ENCODE assay signal across 28 mouse cellular contexts in genomic region chr14:28240111-28240510, GRCm38 (mm10).
DNase-seq lines count a peak whose midpoint lies in the region; ATAC-seq and TF ChIP-seq lines count a peak whose summit lies in the region.
"Had no signal": no experiment of that assay in that cellular context is flagged by ENCODE, and none has a peak within 500 bp of the region (broad histone marks: within the 10 kb centered on the region; RNA-seq: fewer than 3 reads in every experiment).

No protein-coding gene starts in this region.

- H3K36me3 ChIP-seq in kidney, embryonic 14.5 days (ENCODE audit: control insufficient read depth, insufficient read depth, low read length): no peaks in the 10 kb centered on the region
- H3K36me3 ChIP-seq in embryonic facial prominence, embryonic 12.5 days: no peaks in the 10 kb centered on the region
- no peaks in the 10 kb centered on the region for H3K36me3 ChIP-seq in limb, embryonic 14.5 days (ENCODE audit: control insufficient read depth, insufficient read depth, low read length)
- H3K36me3 ChIP-seq: embryonic facial prominence, embryonic 15.5 days; heart, embryonic 12.5 days; liver, embryonic 15.5 days; midbrain, embryonic 10.5 days; midbrain, embryonic 15.5 days; neural tube, embryonic 15.5 days had no signal

- H3K4me1 ChIP-seq in kidney, embryonic 14.5 days (ENCODE audit: control insufficient read depth, insufficient read depth, low read length): peaks cover 4% of the 10 kb centered on the region; the same call in 1 of the 2 replicates
- H3K4me1 ChIP-seq in embryonic facial prominence, embryonic 12.5 days: peaks cover 14% of the 10 kb centered on the region; the same call in 1 of the 2 replicates
- H3K4me1 ChIP-seq in limb, embryonic 14.5 days (ENCODE audit: control insufficient read depth, insufficient read depth, low read length): no peaks in the 10 kb centered on the region
- H3K4me1 ChIP-seq: embryonic facial prominence, embryonic 15.5 days; forebrain, embryonic 13.5 days; liver, embryonic 15.5 days; midbrain, embryonic 10.5 days; midbrain, embryonic 15.5 days; neural tube, embryonic 15.5 days had no signal

- H3K27ac ChIP-seq in kidney, embryonic 14.5 days (ENCODE audit: low read depth, low read length): no peak overlapping the region
- 0 out of 2 replicates have a peak overlapping the region, but pooled peaks have one; percentile 50 for H3K27ac ChIP-seq in embryonic facial prominence, embryonic 12.5 days
- no peak overlapping the region for H3K27ac ChIP-seq in limb, embryonic 14.5 days (replicated peaks; ENCODE audit: low read depth, low read length)
- H3K27ac ChIP-seq: embryonic facial prominence, embryonic 15.5 days; forebrain, embryonic 13.5 days; gastrocnemius, adult 2 months; heart, adult 2 months; hindbrain, embryonic 14.5 days; liver, embryonic 15.5 days; midbrain, embryonic 10.5 days; midbrain, embryonic 15.5 days; neural tube, embryonic 15.5 days; stomach, postnatal 0 days had no signal

- H3K27me3 ChIP-seq in kidney, embryonic 14.5 days (ENCODE audit: control insufficient read depth, insufficient read depth, low read length): no peaks in the 10 kb centered on the region
- H3K27me3 ChIP-seq in embryonic facial prominence, embryonic 12.5 days: no peaks in the 10 kb centered on the region
- no peaks in the 10 kb centered on the region for H3K27me3 ChIP-seq in limb, embryonic 14.5 days (ENCODE audit: control insufficient read depth, insufficient read depth, low read length)
- H3K27me3 ChIP-seq: embryonic facial prominence, embryonic 15.5 days; heart, embryonic 12.5 days; liver, embryonic 15.5 days; midbrain, embryonic 15.5 days; neural tube, embryonic 15.5 days had no signal

- H3K9ac ChIP-seq in kidney, embryonic 14.5 days (ENCODE audit: low read depth, low read length): no peak overlapping the region
- H3K9ac ChIP-seq in embryonic facial prominence, embryonic 12.5 days: no peak overlapping the region
- no peak overlapping the region for H3K9ac ChIP-seq in limb, embryonic 14.5 days (ENCODE audit: low read depth, low read length, severe bottlenecking)
- H3K9ac ChIP-seq: embryonic facial prominence, embryonic 15.5 days; forebrain, embryonic 13.5 days; heart, embryonic 12.5 days; hindbrain, embryonic 14.5 days; liver, embryonic 15.5 days; lung, embryonic 14.5 days; midbrain, embryonic 15.5 days; neural tube, embryonic 15.5 days had no signal

- 21% methylated on average over 3 of the region's 3 CpGs for WGBS in kidney, embryonic 14.5 days
- 22% methylated on average over 3 of the region's 3 CpGs for WGBS in embryonic facial prominence, embryonic 12.5 days
- WGBS in limb, embryonic 14.5 days: 10% methylated on average over 3 of the region's 3 CpGs

- H3K4me3 ChIP-seq in kidney, embryonic 14.5 days (ENCODE audit: low read length): no peak overlapping the region
- no peak overlapping the region for H3K4me3 ChIP-seq in embryonic facial prominence, embryonic 12.5 days
- H3K4me3 ChIP-seq in limb, embryonic 14.5 days (replicated peaks; ENCODE audit: low read length): no peak overlapping the region
- H3K4me3 ChIP-seq: embryonic facial prominence, embryonic 15.5 days; forebrain, embryonic 13.5 days; gastrocnemius, adult 2 months; heart, adult 2 months; heart, embryonic 12.5 days; liver, embryonic 15.5 days; midbrain, embryonic 10.5 days; midbrain, embryonic 15.5 days; neural tube, embryonic 15.5 days had no signal

- TF ChIP-seq POLR2A in limb, embryonic 14.5 days (IDR thresholded peaks at IDR 0.05; ENCODE audit: borderline replicate concordance, extremely low read depth, insufficient read depth, insufficient read length): no peak

- H3K4me2 ChIP-seq in kidney, embryonic 14.5 days (replicated peaks; ENCODE audit: low read depth, low read length): no peak overlapping the region
- H3K4me2 ChIP-seq in embryonic facial prominence, embryonic 12.5 days (replicated peaks): no peak overlapping the region
- H3K4me2 ChIP-seq in limb, embryonic 14.5 days (replicated peaks; ENCODE audit: low read depth, low read length, severe bottlenecking): no peak overlapping the region
- H3K4me2 ChIP-seq: embryonic facial prominence, embryonic 15.5 days; forebrain, embryonic 13.5 days; heart, embryonic 12.5 days; hindbrain, embryonic 14.5 days; liver, embryonic 15.5 days; lung, embryonic 14.5 days; midbrain, embryonic 15.5 days; neural tube, embryonic 15.5 days had no signal

- no peak for DNase-seq in kidney, adult 11 months
- DNase-seq in NIH3T3 (ENCODE audit: low read depth): peak; percentile 13
- DNase-seq in limb, embryonic 14.5 days (ENCODE audit: low spot score): peak; percentile 22
- DNase-seq in retina, postnatal 1 day: no peak
- no peak for DNase-seq in lung, postnatal 14 days
- DNase-seq: cerebellum, adult 8-10 months; cerebellum, postnatal 25 days; gastrocnemius, adult 2 months; gastrocnemius, postnatal 36 days; heart, adult 2 months; heart, postnatal 4 days; kidney, adult 18-20 months; kidney, postnatal 4 days; lung, embryonic 14.5 days; right cerebral cortex, postnatal 4 days; thymus, adult 18-20 months; thymus, postnatal 36 days had no signal

- H3K9me3 ChIP-seq in kidney, embryonic 14.5 days (ENCODE audit: control insufficient read depth, low read length): no peaks in the 10 kb centered on the region
- no peaks in the 10 kb centered on the region for H3K9me3 ChIP-seq in embryonic facial prominence, embryonic 12.5 days
- H3K9me3 ChIP-seq in limb, embryonic 14.5 days (ENCODE audit: control insufficient read depth, low read length): no peaks in the 10 kb centered on the region
- H3K9me3 ChIP-seq: embryonic facial prominence, embryonic 15.5 days; forebrain, embryonic 13.5 days; heart, embryonic 12.5 days; liver, embryonic 15.5 days; midbrain, embryonic 10.5 days; midbrain, embryonic 15.5 days; neural tube, embryonic 15.5 days had no signal

- ATAC-seq in kidney, embryonic 14.5 days (ENCODE audit: low FRiP score, low TSS enrichment): peak; percentile 72; the same call in 1 of the 2 replicates
- ATAC-seq in embryonic facial prominence, embryonic 12.5 days (ENCODE audit: insufficient number of reproducible peaks, insufficient read depth, low FRiP score, low TSS enrichment): no peak
- ATAC-seq in limb, embryonic 14.5 days (ENCODE audit: low FRiP score, low read depth): no peak
- ATAC-seq: forebrain, embryonic 13.5 days; midbrain, embryonic 15.5 days had no signal

Comparison
In these comparisons a context has a peak if more than half of its experiments do, and no peak if none do; other contexts are left out.
1. DNase-seq: peak in NIH3T3 (single experiment) and limb, embryonic 14.5 days (single experiment); none in kidney, adult 11 months (single experiment), retina, postnatal 1 day (single experiment) and lung, postnatal 14 days (single experiment).